Mouse (Mus musculus) forebrain, embryonic 15.5 days (tissue): ENCODE measurements around the gene Cbfa2t2. TPM values are rescaled to one million over a fixed set of nuclear protein-coding genes. Genes with fewer than 3 reads are reported as not detected.

Experiments
- ATAC-seq: fragments of 200-750 bp; cut with Nextera tagmentation; replicated peaks from 2 replicates; pipeline ENCODE4 v1.8.0; 2017; ENCODE audit warnings: mild to moderate bottlenecking, moderate TSS enrichment, moderate library complexity
- H3K27ac ChIP-seq: fragments of 300-500 bp; sonication (generic); replicated peaks from 2 replicates; pipeline ENCODE4 v1.5.1; 2015; ENCODE audit warnings: mild to moderate bottlenecking, inconsistent platforms
- H3K27me3 ChIP-seq: fragments of 300-500 bp; sonication (generic); 2 replicates; pipeline ENCODE4 v1.6.1; 2015; ENCODE audit warnings: inconsistent platforms
- H3K36me3 ChIP-seq: fragments of 300-500 bp; sonication (generic); 2 replicates; pipeline ENCODE4 v1.6.1; 2015; ENCODE audit warnings: mild to moderate bottlenecking, inconsistent platforms
- H3K4me1 ChIP-seq: fragments of 300-500 bp; sonication (generic); 2 replicates; pipeline ENCODE4 v1.6.1; 2015; ENCODE audit warnings: inconsistent platforms
- H3K4me2 ChIP-seq: fragments of 300-500 bp; sonication (generic); replicated peaks from 2 replicates; pipeline ENCODE4 v1.6.1; 2015; ENCODE audit warnings: mild to moderate bottlenecking, inconsistent platforms
- H3K4me3 ChIP-seq: fragments of 300-500 bp; sonication (generic); 2 replicates; pipeline ENCODE4 v1.5.1; 2015; ENCODE audit warnings: mild to moderate bottlenecking, inconsistent platforms
- H3K9ac ChIP-seq: fragments of 300-500 bp; sonication (generic); replicated peaks from 2 replicates; pipeline ENCODE4 v1.6.1; 2015; ENCODE audit warnings: mild to moderate bottlenecking, inconsistent platforms
- H3K9me3 ChIP-seq: fragments of 300-500 bp; sonication (generic); 2 replicates; pipeline ENCODE4 v1.6.1; 2016; ENCODE audit warnings: inconsistent platforms
- WGBS: fragments of 180-500 bp; shearing (Covaris S2); methylation state at CpG from one replicate; pipeline ENCODE4 v1.1.7; 2015; ENCODE audit warnings: mixed read lengths; 5-methylcytosine and 5-hydroxymethylcytosine counted together
- polyA plus RNA-seq: library from polyadenylated mRNA; unstranded; fragments of >200 nt; fragmentation: Nextera tagmentation; extraction: Ambion mirVana; gene quantifications from 2 replicates; pipeline ENCODE4 v1.2.1, GENCODE M21; 2015

Cbfa2t2 gene
- polyA plus RNA-seq = 78.0 and 82.3 TPM in 2 replicates

- H3K9me3 ChIP-seq = no peaks in the 10 kb centered on the region
- peak within 1 kb of the TSS; percentile 92 for H3K27ac ChIP-seq
- H3K4me3 ChIP-seq = peak within 1 kb of the TSS; percentile 92
- H3K4me2 ChIP-seq = peak within 1 kb of the TSS; percentile 42
- H3K4me1 ChIP-seq = peaks cover 45% of the 10 kb centered on the region
- H3K27me3 ChIP-seq = no peaks in the 10 kb centered on the region
- H3K9ac ChIP-seq = peak within 1 kb of the TSS; percentile 99
- H3K36me3 ChIP-seq = no peaks in the 10 kb centered on the region
- under 1% methylated on average over 54 of the region's 70 CpGs for WGBS
- peak; percentile 88 for ATAC-seq
These were observed at the start of gene Cbfa2t2 for GRCm38 (mm10) chr2:154436458-154437190. Cbfa2t2 (plus strand) TSS chr2:154436481.

DNA sequence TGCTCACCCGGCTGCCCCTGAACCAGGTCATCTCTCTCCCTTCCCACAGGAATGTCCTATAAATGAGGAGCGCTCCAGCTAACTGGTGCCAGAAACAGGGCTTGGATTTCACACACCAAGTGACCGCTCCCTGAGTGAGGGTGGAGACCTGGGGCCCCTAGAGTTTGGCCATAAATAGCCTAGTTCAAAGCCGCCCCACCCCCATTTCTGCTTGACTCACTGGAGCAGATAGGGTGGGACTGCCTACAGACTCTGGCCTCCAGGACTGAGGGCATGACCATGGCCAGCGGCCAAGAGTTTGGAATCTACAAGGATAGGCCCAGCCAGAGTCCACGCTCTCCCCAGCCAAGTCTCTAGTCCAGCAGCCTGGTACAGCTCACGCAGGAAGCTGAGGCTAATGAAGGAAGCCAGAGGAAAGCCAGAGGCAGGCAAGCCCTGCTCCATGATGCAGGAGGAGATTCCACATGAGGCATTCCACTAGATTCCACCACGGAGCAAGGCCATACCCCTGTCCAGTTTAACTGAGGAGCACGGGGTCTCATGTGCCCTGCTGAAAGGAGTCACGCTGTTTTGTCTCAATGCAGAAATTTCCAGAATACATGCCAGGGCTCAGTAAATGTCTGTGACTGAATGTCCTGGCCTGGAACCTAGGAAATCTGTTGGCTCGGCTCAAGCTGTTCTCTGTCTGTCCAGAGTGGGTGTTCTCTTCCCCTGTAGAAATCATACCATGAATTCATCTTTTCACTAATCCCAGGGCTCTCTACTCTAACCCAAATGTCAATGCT, 45.9 kb upstream of the Cbfa2t2 start:
- H3K4me1 ChIP-seq = no peaks in the 10 kb centered on the region
- no peaks in the 10 kb centered on the region for H3K9me3 ChIP-seq
- H3K36me3 ChIP-seq = no peaks in the 10 kb centered on the region
- ATAC-seq = no peak
- WGBS = 85% methylated on average over 11 of the region's 11 CpGs
- no peak overlapping the region for H3K4me2 ChIP-seq
- no peak overlapping the region for H3K9ac ChIP-seq
- H3K4me3 ChIP-seq = no peak overlapping the region
- no peak overlapping the region for H3K27ac ChIP-seq
- H3K27me3 ChIP-seq = no peaks in the 10 kb centered on the region

- no peak overlapping the region for H3K4me3 ChIP-seq
- H3K9me3 ChIP-seq = no peaks in the 10 kb centered on the region
- no peak overlapping the region for H3K9ac ChIP-seq
- no peaks in the 10 kb centered on the region for H3K4me1 ChIP-seq
- no peaks in the 10 kb centered on the region for H3K36me3 ChIP-seq
- H3K27me3 ChIP-seq = no peaks in the 10 kb centered on the region
- WGBS = 74% methylated on average over 3 of the region's 3 CpGs
- H3K4me2 ChIP-seq = no peak overlapping the region
- ATAC-seq = no peak
- H3K27ac ChIP-seq = no peak overlapping the region
These were observed 41.7 kb upstream of the Cbfa2t2 start for GRCm38 (mm10) chr2:154394602-154395001.

DNA sequence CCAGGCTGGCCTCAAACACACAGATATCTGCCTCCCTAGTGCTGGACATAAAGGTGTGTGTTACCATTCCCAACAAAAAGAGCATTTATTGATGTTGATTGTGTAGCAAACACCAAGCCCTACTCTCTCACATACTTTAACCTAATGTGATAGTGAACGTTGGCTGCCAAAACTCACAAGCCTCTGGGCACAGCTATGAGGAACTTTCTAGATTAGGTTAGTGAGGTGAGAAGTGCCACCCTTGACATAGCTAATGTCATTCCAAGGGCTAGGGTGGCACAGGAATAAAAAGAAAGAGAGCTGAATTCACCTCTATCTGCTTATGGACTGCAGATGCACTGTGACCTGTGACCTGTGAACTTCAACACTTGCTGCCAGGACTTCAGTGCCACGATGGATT, 39.8 kb upstream of the Cbfa2t2 start:
- Histone ChIP-seq H3K4me2 (no peak overlapping the region), H3K27ac (no peak overlapping the region), H3K9ac (no peak overlapping the region), H3K9me3 (no peaks in the 10 kb centered on the region), H3K4me1 (no peaks in the 10 kb centered on the region), H3K36me3 (no peaks in the 10 kb centered on the region), H3K27me3 (no peaks in the 10 kb centered on the region), H3K4me3 (no peak overlapping the region)
- no peak for ATAC-seq
- WGBS = 97% methylated on average over 2 of the region's 2 CpGs

DNA sequence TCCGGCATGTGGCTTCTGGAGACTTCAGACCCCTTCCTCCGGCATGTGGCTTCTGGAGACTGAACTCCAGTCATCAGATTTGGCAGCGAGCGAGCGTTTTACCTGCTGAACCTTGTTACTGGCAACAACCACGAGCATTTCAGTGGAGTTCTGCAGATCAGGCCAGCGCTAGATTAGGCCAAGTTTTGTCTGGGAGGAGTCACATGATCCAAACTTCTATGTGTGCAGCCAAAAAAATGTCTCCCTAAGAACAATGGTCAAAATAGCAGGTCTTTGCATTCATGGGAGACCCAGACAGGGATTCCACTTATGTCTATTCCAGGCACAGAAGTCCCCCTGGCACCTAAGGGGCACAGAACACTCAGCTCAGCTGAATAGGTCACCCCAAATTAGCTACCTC, 38.0 kb upstream of the Cbfa2t2 start:
- Histone ChIP-seq H3K27ac (peak overlapping the region; percentile 28), H3K9me3 (no peaks in the 10 kb centered on the region), H3K27me3 (no peaks in the 10 kb centered on the region), H3K36me3 (no peaks in the 10 kb centered on the region), H3K9ac (no peak overlapping the region), H3K4me2 (no peak overlapping the region), H3K4me3 (no peak overlapping the region), H3K4me1 (peaks cover 4% of the 10 kb centered on the region; the same call in 1 of the 2 replicates)
- ATAC-seq = no peak
- WGBS = 68% methylated on average over 7 of the region's 7 CpGs

- H3K27me3 ChIP-seq = no peaks in the 10 kb centered on the region
- H3K4me3 ChIP-seq = no peak overlapping the region
- no peaks in the 10 kb centered on the region for H3K9me3 ChIP-seq
- no peaks in the 10 kb centered on the region for H3K36me3 ChIP-seq
- H3K4me2 ChIP-seq = no peak overlapping the region
- no peak overlapping the region for H3K9ac ChIP-seq
- H3K4me1 ChIP-seq = peaks cover 4% of the 10 kb centered on the region; the same call in 1 of the 2 replicates
- peak; percentile 74 for ATAC-seq
- H3K27ac ChIP-seq = peak overlapping the region; percentile 21
- 42% methylated on average over 2 of the region's 2 CpGs for WGBS
These were observed 37.0 kb upstream of the Cbfa2t2 start for GRCm38 (mm10) chr2:154399325-154399724.

DNA sequence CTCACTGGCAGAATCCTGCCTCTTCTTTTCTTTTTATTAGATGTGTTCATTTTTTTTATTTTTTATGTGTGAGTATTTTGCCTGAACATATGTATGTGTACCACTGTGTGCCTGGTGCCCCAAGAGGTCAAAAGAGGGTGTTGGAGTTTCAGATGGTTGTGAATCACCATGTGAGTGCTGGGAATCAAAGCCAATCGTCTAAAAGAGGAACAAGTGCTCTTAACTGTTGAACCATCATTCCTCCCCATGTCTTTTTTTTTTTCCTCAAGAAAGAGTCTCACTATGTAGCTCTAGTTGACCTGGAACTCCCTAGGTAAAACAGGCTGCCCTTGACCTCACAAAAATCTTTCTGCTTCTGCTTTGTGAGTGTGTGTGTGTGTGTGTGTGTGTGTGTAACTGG, 34.3 kb upstream of the Cbfa2t2 start:
- H3K4me3 ChIP-seq = no peak overlapping the region
- no peak overlapping the region for H3K27ac ChIP-seq
- no peaks in the 10 kb centered on the region for H3K9me3 ChIP-seq
- no peaks in the 10 kb centered on the region for H3K27me3 ChIP-seq
- no peak overlapping the region for H3K9ac ChIP-seq
- no peak overlapping the region for H3K4me2 ChIP-seq
- no peaks in the 10 kb centered on the region for H3K36me3 ChIP-seq
- ATAC-seq = no peak
- WGBS = 59% methylated on average over 1 of the region's 1 CpGs
- H3K4me1 ChIP-seq = peaks cover 9% of the 10 kb centered on the region

GRCm38 (mm10) chr2:154402811-154403210, 33.5 kb upstream of the Cbfa2t2 start:
- H3K27ac ChIP-seq = no peak overlapping the region
- H3K4me2 ChIP-seq = no peak overlapping the region
- no peak overlapping the region for H3K9ac ChIP-seq
- H3K4me3 ChIP-seq = no peak overlapping the region
- 14% methylated on average over 7 of the region's 7 CpGs for WGBS
- H3K36me3 ChIP-seq = no peaks in the 10 kb centered on the region
- ATAC-seq = no peak
- H3K9me3 ChIP-seq = no peaks in the 10 kb centered on the region
- no peaks in the 10 kb centered on the region for H3K27me3 ChIP-seq
- H3K4me1 ChIP-seq = peaks cover 15% of the 10 kb centered on the region

DNA sequence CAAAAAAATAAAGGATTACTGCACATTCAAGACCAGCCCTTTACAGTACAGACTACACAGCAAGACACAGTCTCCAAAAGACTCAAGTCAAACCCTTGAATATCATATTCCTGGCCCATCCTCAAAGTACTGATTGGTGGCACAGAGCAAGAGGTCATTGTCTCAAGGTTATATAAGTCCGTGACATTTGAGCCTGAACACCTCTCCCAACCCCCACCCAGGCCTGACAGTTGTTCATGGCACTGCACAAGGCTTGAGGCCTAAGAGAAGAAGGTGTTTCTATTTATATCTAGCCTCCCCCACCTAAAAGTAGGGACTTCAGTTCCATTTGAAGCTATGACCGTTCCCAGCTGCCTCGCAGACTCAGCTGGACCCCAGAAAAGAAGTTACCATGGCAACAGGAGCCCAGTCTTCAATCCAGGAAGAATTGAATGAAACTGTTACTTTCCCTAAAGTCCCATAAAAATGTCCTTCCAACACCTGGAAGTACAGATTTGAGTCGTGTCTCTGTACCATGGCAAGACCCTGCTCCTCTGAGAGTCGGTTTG, 30.8 kb upstream of the Cbfa2t2 start:
- H3K27ac ChIP-seq = no peak overlapping the region
- no peak overlapping the region for H3K4me3 ChIP-seq
- no peaks in the 10 kb centered on the region for H3K9me3 ChIP-seq
- no peak overlapping the region for H3K4me2 ChIP-seq
- peaks cover 19% of the 10 kb centered on the region for H3K4me1 ChIP-seq
- no peak for ATAC-seq
- no peaks in the 10 kb centered on the region for H3K27me3 ChIP-seq
- H3K36me3 ChIP-seq = no peaks in the 10 kb centered on the region
- WGBS = 46% methylated on average over 5 of the region's 5 CpGs
- H3K9ac ChIP-seq = no peak overlapping the region

- Histone ChIP-seq H3K4me1 (peaks cover 19% of the 10 kb centered on the region), H3K36me3 (no peaks in the 10 kb centered on the region), H3K27ac (no peak overlapping the region), H3K4me3 (peak overlapping the region; percentile 85), H3K9me3 (no peaks in the 10 kb centered on the region), H3K27me3 (no peaks in the 10 kb centered on the region), H3K9ac (peak overlapping the region; percentile 68), H3K4me2 (peak overlapping the region; percentile 77)
- 0 out of 2 replicates have a peak, but pooled peaks have one; percentile 2 for ATAC-seq
- WGBS = 26% methylated on average over 11 of the region's 11 CpGs
These were observed 29.1 kb upstream of the Cbfa2t2 start for GRCm38 (mm10) chr2:154407063-154407642.

DNA sequence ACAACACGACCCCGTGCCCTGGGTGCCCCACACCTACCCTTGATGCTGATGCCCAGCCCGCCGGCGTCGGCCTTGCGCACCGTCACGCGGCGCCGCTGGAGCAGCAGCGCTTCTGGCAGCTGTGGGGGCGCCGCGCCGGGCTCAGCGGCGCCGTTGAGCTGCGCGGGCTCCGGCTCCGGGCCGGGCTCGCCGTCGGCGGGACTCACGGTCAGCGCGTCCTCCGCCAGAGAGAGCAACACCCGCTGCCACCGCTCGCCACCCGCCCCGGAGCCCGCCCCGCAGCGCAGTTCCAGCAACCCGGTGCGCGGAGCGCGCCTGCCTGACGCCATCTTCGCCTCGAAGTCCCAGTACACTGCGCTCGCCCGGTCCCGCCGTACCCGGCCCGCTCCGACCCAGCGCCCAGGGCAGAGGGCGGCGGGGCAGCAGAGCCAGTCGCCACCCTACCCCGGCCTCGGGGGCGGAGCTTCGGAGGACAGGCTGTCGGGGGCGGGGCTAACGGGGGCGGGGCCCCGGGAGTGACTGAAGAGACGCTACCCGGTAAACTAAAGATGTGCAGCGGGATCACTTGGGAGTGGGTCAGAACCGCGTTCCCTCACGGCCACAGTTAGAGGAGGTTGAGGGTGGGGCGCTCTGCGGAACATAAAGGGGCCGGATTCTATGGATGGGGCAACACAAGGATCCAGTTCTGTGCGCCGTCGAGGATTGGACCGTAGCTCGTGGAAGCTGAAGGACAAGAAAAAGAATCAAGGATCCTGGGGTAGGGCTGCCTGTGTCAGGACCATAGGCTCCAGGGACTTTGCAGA, 28.4 kb upstream of the Cbfa2t2 start, which contains the start of gene Snta1:
Snta1 (minus strand) TSS at position 457 of the 803 bp plus-strand sequence.
- peak within 1 kb of the TSS; percentile 77 for H3K4me2 ChIP-seq
- H3K36me3 ChIP-seq = no peaks in the 10 kb centered on the region
- H3K4me3 ChIP-seq = peak within 1 kb of the TSS; percentile 85
- peaks cover 16% of the 10 kb centered on the region for H3K4me1 ChIP-seq
- no peak within 1 kb of the TSS for H3K27ac ChIP-seq
- no peaks in the 10 kb centered on the region for H3K27me3 ChIP-seq
- H3K9me3 ChIP-seq = no peaks in the 10 kb centered on the region
- ATAC-seq = peak; percentile 84
- WGBS = 2% methylated on average over 78 of the region's 84 CpGs
- peak within 1 kb of the TSS; percentile 68 for H3K9ac ChIP-seq
